Mouse (Mus musculus) thymus, postnatal 25 days (tissue): ENCODE measurements at regions not wholly inside any gene's neighbourhood (a gene's known extent, or its start where the extent isn't known, plus 50 kb on each side); places are given as distances from the start of the nearest gene placed in this dataset.

ENCODE experiments used
- DNase-seq: peaks from one replicate; pipeline ENCODE4 v3.0.0; 2022

- peak; percentile 62 for DNase-seq
Observed at GRCm38 (mm10) chr10:19412926-19413325, 56.6 kb downstream of the Olig3 start.

- DNase-seq, result no peak
Observed at GRCm38 (mm10) chr10:19413935-19414334, 57.6 kb downstream of the Olig3 start.

GRCm38 (mm10) chr10:19414834-19415233 lies 58.5 kb downstream of the Olig3 start:
- DNase-seq, result no peak

- DNase-seq, result no peak
Observed at GRCm38 (mm10) chr10:19424030-19424429, 67.7 kb downstream of the Olig3 start.

GRCm38 (mm10) chr10:19424961-19425360 lies 68.6 kb downstream of the Olig3 start:
- no peak for DNase-seq

- DNase-seq, result no peak
Observed at GRCm38 (mm10) chr10:19426835-19427234, 70.5 kb downstream of the Olig3 start.

GRCm38 (mm10) chr10:19432515-19432914 lies 76.2 kb downstream of the Olig3 start:
- no peak for DNase-seq

GRCm38 (mm10) chr10:19434661-19435060 lies 78.3 kb downstream of the Olig3 start:
- DNase-seq, result no peak

- DNase-seq, result no peak
Observed at GRCm38 (mm10) chr10:19441807-19442206, 85.5 kb downstream of the Olig3 start.

- no peak for DNase-seq
Observed at GRCm38 (mm10) chr10:19443516-19443915, 87.2 kb downstream of the Olig3 start.

GRCm38 (mm10) chr10:19448838-19449559 lies 92.7 kb downstream of the Olig3 start:
- DNase-seq, result no peak

- DNase-seq, result no peak
Observed at GRCm38 (mm10) chr10:19459053-19459452, 102.7 kb downstream of the Olig3 start.

GRCm38 (mm10) chr10:19459709-19460108 lies 103.4 kb downstream of the Olig3 start:
- DNase-seq, result no peak

- no peak for DNase-seq
Observed at GRCm38 (mm10) chr10:19460164-19460563, 103.8 kb downstream of the Olig3 start.

GRCm38 (mm10) chr10:19463800-19464199 lies 107.5 kb downstream of the Olig3 start:
- DNase-seq, result no peak

- no peak for DNase-seq
Observed at GRCm38 (mm10) chr10:19464504-19464903, 108.2 kb downstream of the Olig3 start.

GRCm38 (mm10) chr10:19471349-19472040 lies 115.2 kb downstream of the Olig3 start:
- no peak for DNase-seq

- DNase-seq, result no peak
Observed at GRCm38 (mm10) chr10:19472066-19472465, 115.7 kb downstream of the Olig3 start.

- no peak for DNase-seq
Observed at GRCm38 (mm10) chr10:19472949-19473535, 116.7 kb downstream of the Olig3 start.

- no peak for DNase-seq
Observed at GRCm38 (mm10) chr10:19485537-19486135, 106.1 kb upstream of the Ifngr1 start.

GRCm38 (mm10) chr10:19490500-19490899 lies 101.2 kb upstream of the Ifngr1 start:
- DNase-seq, result no peak

- peak; percentile 84 for DNase-seq
Observed at GRCm38 (mm10) chr10:19491513-19492380, 100.0 kb upstream of the Ifngr1 start.
